Mouse (Mus musculus): ENCODE measurements at regions not wholly inside any gene's neighbourhood (a gene's known extent, or its start where the extent isn't known, plus 50 kb on each side); places are given as distances from the start of the nearest gene placed in this dataset.

- no peak for TF ChIP-seq CTCF (IDR thresholded peaks at IDR 0.05; ENCODE audit: low read depth, low read length)
- TF ChIP-seq POLR2A (IDR thresholded peaks at IDR 0.05; ENCODE audit: extremely low read depth, insufficient read depth, low read length) = no peak
These were observed 68.1 kb upstream of the Dph5 start for GRCm38 (mm10) chr3:115819401-115820138.

Data from liver, adult 2 months (tissue).